Mouse (Mus musculus) adipocyte (in vitro differentiated cells): Measurements from ENCODE around the gene Poldip2.
"Not testable (repeated sequence)": the region's sequence is repeated elsewhere in the genome, so short reads cannot be mapped to it uniquely, and the experiment has no call there.

Experiments used
- DNase-seq: peaks from one replicate; pipeline ENCODE4 v3.0.0-alpha.2; 2016; ENCODE audit warnings: low spot score

Gene Poldip2

DNA sequence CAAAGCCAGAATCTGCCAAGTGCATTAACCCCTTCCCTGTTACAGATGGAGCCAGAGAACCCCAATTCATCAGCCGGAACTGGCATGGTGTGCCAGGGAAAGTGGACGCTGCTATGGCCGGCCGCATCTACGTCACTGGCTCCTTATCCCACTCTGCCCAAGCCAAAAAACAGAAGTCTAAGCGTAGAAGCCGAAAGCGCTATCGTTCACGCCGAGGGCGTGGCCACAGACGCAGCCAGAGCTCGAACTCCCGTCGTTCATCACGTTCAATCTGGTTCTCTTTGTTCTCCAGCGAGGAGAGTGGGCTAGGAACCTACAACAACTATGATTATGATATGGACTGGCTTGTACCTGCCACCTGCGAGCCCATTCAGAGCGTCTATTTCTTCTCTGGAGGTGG is 10.5 kb upstream of the Poldip2 start:
- DNase-seq = no peak

DNA sequence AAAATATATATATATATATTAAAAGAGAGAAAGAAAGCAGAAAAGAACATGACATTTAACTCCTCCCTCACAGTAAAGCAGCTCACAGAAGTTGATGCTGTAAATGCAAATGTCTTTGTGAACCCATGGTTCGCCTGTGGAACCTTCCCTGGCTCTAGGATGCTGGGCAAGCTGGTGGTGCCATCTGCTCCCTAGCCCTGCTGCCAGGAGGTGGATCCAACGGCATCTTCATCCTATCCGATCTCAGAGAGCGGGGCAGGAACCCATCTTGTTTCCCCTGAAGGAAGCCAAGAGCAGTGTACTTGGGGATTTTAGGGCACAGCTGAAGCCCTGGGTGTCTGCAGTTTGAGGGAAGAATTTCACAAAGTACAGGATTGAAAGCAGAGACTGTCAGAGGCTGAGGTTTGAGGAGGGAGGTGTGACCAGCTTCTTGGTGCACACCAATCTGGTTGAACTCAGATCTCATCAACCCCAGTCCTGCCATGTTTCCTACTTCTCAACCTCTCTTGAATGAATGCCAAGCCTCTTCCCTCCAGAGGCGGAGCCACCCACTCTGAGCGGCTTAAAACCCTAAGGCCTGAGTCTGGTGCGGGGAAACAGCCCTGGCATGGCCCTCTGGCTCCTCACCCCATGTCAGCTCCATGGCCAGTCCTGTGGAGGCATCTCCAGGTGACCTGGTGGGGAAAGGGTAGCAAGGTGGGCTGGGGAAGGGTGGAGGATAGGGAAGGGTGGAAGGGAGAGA is 8.9 kb upstream of the Poldip2 start, which contains the start of gene Sebox:
Gene Sebox (plus strand): TSS at position 539 of the 742 bp plus-strand sequence.
- DNase-seq = no peak

DNA sequence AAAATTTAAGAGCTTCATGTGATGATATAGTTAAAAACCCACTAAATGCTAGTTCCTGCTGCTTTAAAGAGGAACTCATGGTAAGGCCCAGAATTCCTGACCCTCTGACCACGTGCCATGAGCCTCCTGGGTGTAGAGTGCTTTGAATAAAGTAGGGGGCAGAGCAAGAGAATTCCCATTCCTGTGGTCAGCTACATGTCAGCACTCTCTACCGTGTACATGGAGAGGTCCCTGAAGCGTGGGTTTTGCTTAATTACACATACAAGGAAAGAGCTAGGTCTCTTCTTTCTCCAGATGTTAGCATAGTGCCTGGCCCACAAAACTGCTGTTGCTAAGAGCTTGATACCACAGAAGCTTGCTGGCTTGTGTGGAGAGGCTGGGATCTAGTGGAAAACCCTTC is 6.6 kb upstream of the Poldip2 start:
- DNase-seq = no peak

DNA sequence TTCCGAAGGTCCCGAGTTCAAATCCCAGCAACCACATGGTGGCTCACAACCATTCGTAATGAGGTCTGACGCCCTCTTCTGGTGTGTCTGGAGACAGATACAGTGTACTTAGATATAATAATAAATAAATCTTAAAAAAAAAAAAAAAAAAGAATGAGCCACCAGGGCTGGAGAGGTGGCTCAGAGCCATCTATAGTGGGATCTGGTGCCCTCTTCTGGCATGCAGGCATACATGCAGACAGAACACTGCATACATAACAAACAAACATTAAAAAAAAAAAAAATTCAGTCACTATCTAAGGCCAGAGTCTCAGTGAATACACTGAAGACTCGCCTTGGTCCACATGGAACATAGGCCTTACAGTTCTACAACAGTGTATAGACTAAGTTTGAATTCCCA is 2.8 kb upstream of the Poldip2 start:
- peak; percentile 22 for DNase-seq

DNA sequence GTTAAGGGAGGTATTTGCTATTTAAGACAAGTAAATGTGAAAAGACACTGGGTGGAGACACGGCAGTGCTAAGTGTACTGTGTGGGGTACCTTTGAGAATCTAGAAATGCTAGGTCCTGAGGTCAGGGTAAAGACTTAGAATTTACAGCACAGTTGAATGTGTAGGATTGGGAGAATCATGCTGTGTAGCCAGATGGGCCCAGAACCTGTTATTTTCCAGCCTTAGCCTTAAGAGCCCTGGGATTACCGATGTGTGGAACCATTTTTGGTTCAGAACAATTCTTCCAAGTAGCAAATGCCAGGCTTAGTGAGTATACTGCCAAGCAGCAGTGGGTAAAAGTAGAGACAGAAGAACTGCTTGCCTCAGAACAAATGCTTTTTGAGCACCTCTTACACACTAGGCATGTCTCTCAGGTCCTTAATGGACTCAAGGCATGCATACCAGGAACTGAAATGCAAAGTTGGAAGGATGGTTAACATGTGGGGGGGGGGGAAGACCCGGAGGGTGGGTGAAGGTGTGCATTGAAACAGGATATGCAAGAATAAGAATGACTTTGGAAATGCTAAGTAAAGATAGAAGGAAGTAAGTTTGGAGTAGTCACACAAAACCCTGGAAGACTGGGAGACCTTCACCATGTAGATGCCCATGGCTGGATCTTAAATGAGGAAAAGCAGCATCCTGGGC is 1.3 kb downstream of the Poldip2 start:
- DNase-seq = peak; percentile 47

DNA sequence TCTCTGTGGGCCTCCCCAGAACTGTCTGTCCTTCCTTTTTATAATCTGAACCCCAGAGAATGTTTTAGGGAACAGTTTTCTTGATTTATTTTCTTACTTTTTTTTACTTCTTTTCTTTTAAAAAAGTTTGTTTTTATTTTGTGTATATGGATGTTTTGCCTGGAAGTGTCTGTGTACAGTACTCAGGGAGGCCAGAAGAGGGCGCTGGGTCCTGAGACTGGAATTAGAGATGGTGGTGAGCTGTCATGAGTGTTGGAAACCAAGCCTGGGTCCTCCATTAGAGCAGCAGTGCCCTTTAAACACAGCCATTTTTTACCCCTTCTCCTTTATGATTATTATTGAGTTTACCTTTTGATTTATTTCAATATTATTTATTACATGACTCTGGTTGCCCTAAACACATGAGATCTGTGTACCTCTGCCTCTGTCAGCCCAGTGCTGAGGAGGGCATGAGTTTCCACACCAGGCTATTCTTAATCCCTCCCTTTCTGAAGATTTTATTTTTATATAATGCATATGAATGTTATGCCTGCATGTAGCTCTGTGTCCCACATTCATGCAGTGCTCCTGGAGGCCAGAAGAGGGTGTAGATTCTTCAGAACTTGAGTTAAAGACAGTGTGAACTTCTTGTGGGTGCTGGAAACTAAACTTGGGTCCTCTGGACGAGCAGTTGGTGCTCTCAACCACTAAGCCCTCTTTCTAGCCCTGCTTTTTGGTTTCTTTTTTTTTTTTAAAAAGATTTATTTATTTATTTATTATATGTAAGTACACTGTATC is 3.7 kb downstream of the Poldip2 start:
- DNase-seq = peak; percentile 39

DNA sequence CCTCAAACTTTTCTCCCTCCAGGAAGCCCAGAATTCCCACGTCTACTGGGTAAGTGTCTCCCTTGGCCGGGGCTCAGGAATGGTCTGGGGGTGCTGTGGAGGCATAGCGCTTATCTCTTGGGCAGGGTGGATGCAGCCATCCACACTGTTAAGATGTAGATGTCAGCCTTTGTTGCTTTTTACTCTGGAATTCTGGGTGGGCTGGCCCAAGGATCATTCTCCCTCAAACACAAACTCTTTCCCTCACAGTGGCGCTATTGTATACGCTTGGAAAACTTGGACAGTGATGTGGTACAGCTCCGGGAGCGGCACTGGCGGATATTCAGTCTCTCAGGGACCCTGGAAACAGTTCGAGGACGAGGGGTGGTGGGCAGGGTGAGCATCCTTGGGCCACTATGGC is 6.9 kb downstream of the Poldip2 start:
- DNase-seq = no peak

DNA sequence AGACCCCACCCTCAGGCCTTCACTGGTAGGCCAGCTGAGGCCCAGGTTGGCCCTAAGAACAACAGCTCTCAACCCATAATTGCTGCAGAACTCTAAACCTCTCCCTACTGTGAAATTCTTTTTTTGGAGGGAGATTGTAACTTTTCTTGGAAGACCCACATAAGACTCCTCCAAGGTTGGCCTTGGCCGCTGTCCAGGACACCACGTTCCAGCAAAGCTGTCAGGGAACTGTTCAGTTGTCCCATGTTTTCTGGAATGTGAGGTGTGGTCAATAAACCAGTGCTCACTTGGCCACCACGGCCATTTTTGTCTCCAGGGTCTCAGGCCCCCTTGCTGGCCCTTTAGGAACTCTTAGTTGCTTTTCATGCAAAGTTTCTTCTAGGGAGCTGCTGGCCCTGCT is 9.9 kb downstream of the Poldip2 start:
- no peak for DNase-seq

DNA sequence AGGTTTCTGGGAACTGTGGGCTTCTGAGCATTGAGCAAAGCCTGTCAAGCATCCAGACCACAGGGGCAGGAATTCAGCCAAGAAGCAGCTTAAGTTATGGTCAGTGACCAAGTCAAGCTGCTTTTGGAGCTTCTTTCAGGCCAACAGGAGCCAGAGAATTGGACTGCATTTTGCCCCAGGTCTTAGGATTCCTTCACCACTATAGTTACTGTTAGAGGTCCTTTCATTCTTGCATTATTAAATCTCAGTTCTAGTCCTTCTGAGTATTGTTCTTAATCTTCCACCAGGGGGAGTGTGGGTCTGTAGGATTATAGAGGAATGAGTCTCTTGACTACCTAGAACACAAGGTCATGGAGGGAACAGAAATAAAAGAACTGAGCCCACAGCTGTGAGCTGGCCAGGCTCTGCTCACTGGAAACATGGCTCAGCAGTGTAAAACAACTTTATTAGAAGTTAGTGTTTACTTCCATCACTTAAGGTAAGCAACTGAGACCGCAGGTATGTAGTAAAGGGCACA is 10.5 kb downstream of the Poldip2 start:
- peak; percentile 83 for DNase-seq

DNA sequence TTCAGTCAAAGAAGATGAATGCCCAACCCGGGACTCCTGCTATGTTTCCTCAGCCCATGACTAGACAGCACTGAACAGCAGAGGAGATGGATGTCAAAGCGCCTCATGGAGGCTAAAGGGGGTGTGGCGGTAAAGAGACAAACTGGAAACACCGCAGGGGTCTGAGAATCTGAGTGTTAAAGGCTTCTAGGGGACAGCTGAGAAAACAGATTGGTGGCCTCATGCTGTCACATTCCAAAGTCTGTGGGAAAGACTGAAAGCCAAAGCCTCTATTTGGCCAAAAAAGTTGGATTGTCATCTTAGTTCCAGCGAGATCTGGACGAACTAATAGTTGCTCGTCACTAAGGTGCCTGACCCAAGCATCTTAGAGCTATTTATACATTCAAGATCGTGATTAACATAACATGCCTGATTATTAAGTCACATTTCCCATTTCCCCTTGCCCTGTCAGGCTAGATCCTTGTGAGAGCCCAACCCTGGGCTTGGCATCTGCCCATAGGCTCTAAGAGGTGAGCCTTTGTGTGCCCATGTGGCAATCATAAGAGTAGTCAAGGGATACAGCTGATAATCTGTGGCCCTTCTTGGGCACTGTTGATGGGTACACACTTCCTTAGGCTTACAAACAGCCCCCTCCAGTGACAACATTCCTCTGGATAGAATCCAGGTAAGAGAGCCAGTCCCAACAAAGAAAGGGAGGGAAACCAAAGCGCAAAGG is 11.4 kb downstream of the Poldip2 start:
- no peak for DNase-seq

DNA sequence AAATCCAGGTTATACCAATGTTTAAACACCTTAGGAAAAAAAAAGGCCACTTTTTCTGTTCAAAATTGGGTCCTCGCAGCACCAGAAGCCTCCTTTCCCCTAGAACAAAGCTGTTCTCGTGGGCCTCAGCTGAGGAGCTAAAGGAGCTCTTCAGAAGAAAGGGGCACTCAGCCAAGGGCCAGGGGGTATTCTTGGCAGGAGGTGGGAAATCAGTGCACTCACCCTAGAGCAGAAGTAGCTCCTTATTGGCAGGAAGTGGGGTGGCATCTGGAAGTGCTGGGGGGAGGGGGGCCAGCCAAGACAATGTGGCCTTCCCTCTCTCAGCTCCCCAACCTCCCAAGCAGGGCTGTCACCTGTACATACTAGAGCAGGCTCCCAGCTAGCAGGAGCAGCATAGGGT is 12.8 kb downstream of the Poldip2 start:
- DNase-seq = no peak

DNA sequence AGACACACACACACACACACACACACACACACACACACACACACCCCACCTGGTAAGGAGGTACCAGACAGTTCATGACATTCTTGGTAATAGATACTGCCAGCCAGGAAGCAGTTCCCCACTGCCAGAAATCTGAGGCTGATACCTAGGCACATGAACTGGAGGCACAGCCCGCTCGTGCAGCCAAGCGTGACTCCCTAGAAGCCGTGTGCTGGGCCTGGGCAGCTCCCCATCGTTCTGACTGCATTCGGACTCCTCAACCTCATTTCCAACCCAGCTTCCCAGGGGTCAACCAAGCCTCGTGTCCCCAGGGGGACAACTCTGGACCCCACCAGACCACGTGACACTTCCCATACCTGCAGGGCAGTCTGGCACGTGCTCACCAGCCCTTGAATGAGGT is 16.7 kb downstream of the Poldip2 start:
- no peak for DNase-seq

DNA sequence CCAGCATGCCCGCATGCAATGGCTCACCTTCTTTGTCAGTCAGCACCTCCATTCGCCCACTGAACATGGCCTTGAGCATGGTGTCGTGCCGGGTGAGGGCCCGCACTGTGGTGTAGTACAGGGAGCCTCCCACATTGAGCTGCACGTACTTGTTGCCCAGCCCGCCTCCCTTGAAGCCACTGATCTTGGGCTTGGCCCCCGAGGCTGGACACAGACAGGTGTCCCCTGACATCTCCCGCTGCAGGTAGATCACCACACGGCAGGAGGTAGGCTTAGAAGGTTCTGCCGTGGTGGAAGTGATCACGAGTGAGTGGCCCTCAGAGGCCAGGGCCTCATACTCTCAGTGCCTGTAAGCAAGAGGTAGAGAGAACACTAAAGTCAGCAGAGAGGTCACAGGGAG is 18.0 kb downstream of the Poldip2 start:
- DNase-seq = no peak

DNA sequence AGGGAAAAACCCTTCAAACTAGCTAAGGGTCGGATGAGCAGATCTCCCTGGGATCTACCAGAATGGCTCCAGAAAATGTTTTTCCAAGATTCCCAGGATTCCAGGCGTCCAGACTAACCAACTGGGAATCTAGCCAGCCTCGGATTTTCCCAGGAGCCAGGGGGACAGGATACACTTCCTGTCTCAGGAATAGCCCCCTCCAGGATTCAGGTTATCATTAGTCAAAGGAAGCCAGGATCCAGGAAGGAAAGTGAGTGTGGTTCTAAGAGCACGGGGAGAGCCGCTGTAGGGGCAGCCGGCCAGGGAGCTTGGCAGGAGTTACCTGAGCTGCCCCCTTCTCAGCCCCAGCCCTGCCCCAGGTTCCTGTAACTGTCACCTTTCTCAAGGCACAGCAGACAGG is 19.1 kb downstream of the Poldip2 start:
- no peak for DNase-seq

DNA sequence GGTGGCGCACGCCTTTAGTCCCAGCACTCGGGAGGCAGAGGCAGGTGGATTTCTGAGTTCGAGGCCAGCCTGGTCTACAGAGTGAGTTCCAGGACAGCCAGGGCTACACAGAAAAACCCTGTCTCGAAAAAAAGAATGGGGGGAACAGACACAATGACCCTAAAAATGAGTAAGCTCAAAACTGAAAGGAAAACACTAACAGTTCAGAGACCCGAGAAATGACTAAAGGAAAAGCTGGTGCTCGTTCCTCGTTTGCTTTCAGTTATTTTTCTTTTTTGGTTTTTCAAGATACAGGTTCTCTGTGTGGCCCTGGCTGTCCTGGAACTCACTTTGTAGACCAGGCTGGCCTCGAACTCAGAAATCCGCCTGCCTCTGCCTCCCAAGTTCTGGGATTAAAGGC is 19.5 kb downstream of the Poldip2 start:
- DNase-seq = not testable (repeated sequence)

DNA sequence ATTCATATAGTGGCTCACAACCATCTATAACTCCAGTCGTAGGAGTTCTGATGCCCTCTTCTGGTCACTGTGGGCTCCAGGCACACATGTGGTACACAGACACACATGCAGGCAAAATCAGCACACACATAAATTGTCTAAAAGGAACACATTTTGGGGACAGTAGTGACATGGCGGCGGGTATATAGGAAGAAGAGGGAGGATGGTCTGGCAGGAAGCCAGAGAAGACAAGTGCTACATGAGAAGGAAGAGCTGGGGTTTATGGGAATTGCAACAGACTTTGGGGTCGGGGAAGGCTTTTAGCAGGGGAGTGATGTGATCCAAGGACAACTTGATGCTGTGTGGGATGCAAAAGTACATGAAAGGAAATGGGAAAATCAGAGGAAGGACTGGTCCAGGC is 22.5 kb downstream of the Poldip2 start:
- no peak for DNase-seq

DNA sequence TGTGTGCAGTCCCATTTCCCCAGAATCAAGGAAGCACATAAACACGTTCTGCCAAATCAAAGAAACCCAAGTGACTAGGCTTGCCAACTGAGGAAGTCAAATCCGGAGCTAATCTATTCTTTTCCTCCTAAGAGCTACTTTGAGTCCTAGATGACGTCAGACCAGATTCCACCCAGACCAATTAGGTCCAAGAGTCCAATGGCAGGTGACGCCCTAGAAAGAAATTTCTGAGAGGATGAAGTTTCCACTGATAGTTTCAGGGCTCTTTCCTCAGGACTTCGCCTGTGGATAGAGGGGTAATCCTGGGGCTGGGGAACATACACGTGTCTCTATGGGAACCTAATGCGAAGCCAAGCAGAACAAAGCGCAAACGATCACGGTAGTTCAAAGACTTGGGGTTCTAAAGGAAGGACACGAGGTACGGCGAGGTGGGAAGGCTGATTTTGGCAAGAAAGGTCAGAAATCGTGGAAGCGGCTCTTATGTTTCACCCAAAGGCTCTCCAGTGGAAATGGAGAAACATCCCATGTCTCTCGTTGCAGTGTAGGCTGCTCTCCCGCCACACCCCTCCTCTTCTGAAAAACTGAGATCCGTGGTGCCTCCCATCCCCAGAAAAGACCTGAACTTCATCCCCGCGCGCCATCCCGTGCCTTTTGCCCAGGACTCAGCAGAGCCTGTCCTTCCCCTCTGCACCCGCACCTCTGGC is 23.5 kb downstream of the Poldip2 start:
- DNase-seq = peak; percentile 48

DNA sequence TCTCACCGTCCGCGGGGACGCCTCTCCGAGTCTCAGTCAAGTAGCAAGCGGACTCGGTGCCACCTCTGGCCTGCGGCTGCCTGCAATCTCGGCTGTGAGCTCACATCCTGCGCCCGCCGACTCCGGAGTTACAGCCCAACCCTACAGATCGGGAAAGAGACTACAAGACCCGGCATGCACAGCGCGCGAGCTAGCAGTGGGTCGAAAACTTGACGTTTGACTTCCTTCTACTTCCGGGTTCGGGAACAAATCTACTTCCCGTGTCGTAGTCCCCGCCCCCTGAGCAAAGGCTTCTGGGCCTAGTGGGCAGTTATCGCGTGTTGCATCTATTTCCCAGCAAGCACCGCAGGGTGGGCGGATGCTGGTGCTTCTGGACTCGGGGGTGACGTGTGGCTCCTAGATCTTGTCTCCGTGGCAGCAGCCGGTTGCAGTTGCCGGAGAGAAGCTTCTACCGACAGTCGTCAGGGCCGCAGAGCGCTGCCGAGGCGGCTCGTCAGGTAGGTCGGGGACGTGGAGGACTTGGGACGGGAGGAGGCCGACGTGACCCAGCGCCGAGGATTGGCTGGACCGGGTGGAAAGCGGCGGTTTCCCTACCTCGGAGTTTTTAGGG is 24.2 kb downstream of the Poldip2 start, which contains the start of the genes Tnfaip1 and Ift20:
Gene Tnfaip1 (minus strand): TSS at position 253 of the 610 bp plus-strand sequence.
Gene Ift20 (plus strand): TSS at position 282 of the 610 bp plus-strand sequence.
- peak; percentile 99 for DNase-seq

DNA sequence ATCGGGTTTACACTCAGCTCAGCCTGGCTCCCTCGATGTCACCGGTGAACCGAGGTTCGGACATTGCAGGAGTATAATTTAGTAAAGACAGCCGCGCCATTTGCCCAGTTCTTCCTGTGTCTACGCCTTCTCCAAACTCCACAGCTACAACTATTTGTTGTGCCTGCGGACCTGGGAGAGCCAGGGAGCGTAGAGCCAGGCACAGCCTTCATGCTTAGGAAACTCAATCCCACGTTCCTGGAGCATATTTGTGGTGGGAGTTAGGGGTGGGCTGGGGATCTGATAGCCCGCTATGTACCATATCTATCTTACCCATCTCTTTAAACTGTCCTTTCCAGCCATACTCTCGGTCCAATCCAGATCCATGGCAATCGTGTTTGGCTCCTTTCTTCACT is 24.7 kb downstream of the Poldip2 start:
- no peak for DNase-seq

DNA sequence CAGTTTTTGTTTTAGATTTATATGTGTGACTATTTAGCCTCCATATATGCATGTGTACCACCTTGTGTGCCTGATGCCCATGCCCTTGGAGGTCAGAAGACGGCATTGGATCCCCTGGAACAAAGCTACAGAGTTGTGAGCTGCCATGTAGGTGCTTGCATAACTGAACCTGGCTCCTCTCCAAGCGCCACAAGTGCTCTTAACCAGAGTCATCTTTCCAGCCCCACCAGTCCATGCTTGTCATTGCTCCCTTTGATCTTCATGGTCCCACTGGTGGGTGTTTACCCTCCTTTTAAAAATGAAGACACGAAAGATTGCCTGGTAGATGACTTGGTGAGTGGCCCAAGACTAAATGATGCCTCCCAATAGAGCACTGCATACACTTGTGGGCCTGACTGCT is 28.4 kb downstream of the Poldip2 start:
- no peak for DNase-seq
